Mouse (Mus musculus) gastrocnemius, postnatal 36 days (tissue): ENCODE measurements around the gene Casq2. TPM values are rescaled to one million over a fixed set of nuclear protein-coding genes. Genes with fewer than 3 reads are reported as not detected.

ENCODE experiments used
- DNase-seq, 2 experiments: peaks; one replicate each; pipeline ENCODE4 v3.0.0; 2022
- intact Hi-C: fragments of 180-260 bp; cut with DNase I; formaldehyde crosslinking; loops from one replicate; pipeline ENCODE4 v1.15.1; 2025
- total RNA-seq, 2 experiments: library from RNA; stranded (reverse); gene quantifications; 2 replicates each; pipeline ENCODE4 v1.2.3; 2021

Casq2 gene
- total RNA-seq, 2 experiments from 2014 or later, result 32.1 to 71.4 TPM

GRCm38 (mm10) chr3:102071016-102071415 is 15.2 kb upstream of the Casq2 start:
- no peak for DNase-seq
- intact Hi-C loops, result loop anchor here (10.0 kb wide), 1 partner anchor 624 kb away; no protein-coding TSS in a partner anchor

GRCm38 (mm10) chr3:102079413-102079812 is 6.8 kb upstream of the Casq2 start:
- DNase-seq, result no peak
- intact Hi-C loops, result loop anchor here (10.0 kb wide), 1 partner anchor 615 kb away; no protein-coding TSS in a partner anchor

GRCm38 (mm10) chr3:102081862-102082261 is 4.4 kb upstream of the Casq2 start:
- intact Hi-C loops, result loop anchor here (2.0 to 5.0 kb wide), 2 partner anchors 85 to 161 kb away; no protein-coding TSS in a partner anchor
- peak; percentile 19 to 53 for DNase-seq

GRCm38 (mm10) chr3:102083589-102084230 is 2.5 kb upstream of the Casq2 start:
- DNase-seq, result no peak
- intact Hi-C loops, result loop anchor here (2.0 to 5.0 kb wide), 2 partner anchors 84 to 159 kb away; no protein-coding TSS in a partner anchor

GRCm38 (mm10) chr3:102084833-102085491 is 1.3 kb upstream of the Casq2 start:
- intact Hi-C loops, result loop anchor here (5.0 kb wide), 1 partner anchor 82 kb away; no protein-coding TSS in a partner anchor
- DNase-seq, result no peak

- peak; percentile 38 to 40 for DNase-seq
- intact Hi-C loops, result no loop called here
Observed at GRCm38 (mm10) chr3:102085719-102086118, 496 bp upstream of the Casq2 start.

GRCm38 (mm10) chr3:102094841-102095240 is 8.6 kb downstream of the Casq2 start:
- no peak for DNase-seq
- intact Hi-C loops, result no loop called here

GRCm38 (mm10) chr3:102095412-102095811 is 9.2 kb downstream of the Casq2 start:
- intact Hi-C loops, result no loop called here
- DNase-seq, result peak; percentile 26 to 36

- intact Hi-C loops, result no loop called here
- no peak for DNase-seq
Observed at GRCm38 (mm10) chr3:102096366-102096765, 10.2 kb downstream of the Casq2 start.

GRCm38 (mm10) chr3:102096976-102097375 is 10.8 kb downstream of the Casq2 start:
- intact Hi-C loops, result no loop called here

GRCm38 (mm10) chr3:102099242-102099641 is 13.0 kb downstream of the Casq2 start:
- DNase-seq, result peak in 1 of 2 experiments; percentile 15
- intact Hi-C loops, result no loop called here

More at GRCm38 (mm10) chr3:102096976-102097375, 10.8 kb downstream of the Casq2 start:
- no peak for DNase-seq

GRCm38 (mm10) chr3:102099793-102100192 is 13.6 kb downstream of the Casq2 start:
- intact Hi-C loops, result no loop called here
- DNase-seq, result no peak

GRCm38 (mm10) chr3:102101445-102101844 is 15.2 kb downstream of the Casq2 start:
- intact Hi-C loops, result no loop called here
- no peak for DNase-seq

- DNase-seq, result no peak
- intact Hi-C loops, result no loop called here
Observed at GRCm38 (mm10) chr3:102103811-102104565, 17.8 kb downstream of the Casq2 start.

GRCm38 (mm10) chr3:102108201-102108600 is 22.0 kb downstream of the Casq2 start:
- DNase-seq, result no peak
- intact Hi-C loops, result no loop called here

GRCm38 (mm10) chr3:102111979-102112599 is 25.9 kb downstream of the Casq2 start:
- DNase-seq, result no peak
- intact Hi-C loops, result no loop called here

GRCm38 (mm10) chr3:102120947-102121346 is 34.7 kb downstream of the Casq2 start:
- intact Hi-C loops, result no loop called here
- no peak for DNase-seq

- intact Hi-C loops, result no loop called here
- no peak for DNase-seq
Observed at GRCm38 (mm10) chr3:102122046-102122445, 35.8 kb downstream of the Casq2 start.

- intact Hi-C loops, result no loop called here
- no peak for DNase-seq
Observed at GRCm38 (mm10) chr3:102123654-102124053, 37.4 kb downstream of the Casq2 start.

- intact Hi-C loops, result no loop called here
Observed at GRCm38 (mm10) chr3:102125546-102125945, 39.3 kb downstream of the Casq2 start.

GRCm38 (mm10) chr3:102127114-102127513 is 40.9 kb downstream of the Casq2 start:
- intact Hi-C loops, result no loop called here
- no peak for DNase-seq

More at GRCm38 (mm10) chr3:102125546-102125945, 39.3 kb downstream of the Casq2 start:
- no peak for DNase-seq
